Mouse (Mus musculus): ENCODE results near the gene Poldip3.
"Not testable (repeated sequence)": the region's sequence is repeated elsewhere in the genome, so short reads cannot be mapped to it uniquely, and the experiment has no call there.

Gene Poldip3

GRCm38 (mm10) chr15:83129530-83130231, 19.5 kb downstream of the Poldip3 start:
- DNase-seq (ENCODE audit: low read depth, low spot score) = no peak

- DNase-seq (ENCODE audit: low read depth, low spot score) = not testable (repeated sequence)
Measured at GRCm38 (mm10) chr15:83127037-83127436, 22.1 kb downstream of the Poldip3 start.

- no peak for DNase-seq (ENCODE audit: low read depth, low spot score)
Measured at GRCm38 (mm10) chr15:83126582-83126981, 22.6 kb downstream of the Poldip3 start.

- DNase-seq (ENCODE audit: low read depth, low spot score) = no peak
Measured at GRCm38 (mm10) chr15:83124625-83125024, 24.6 kb downstream of the Poldip3 start.

GRCm38 (mm10) chr15:83122566-83123145, 26.5 kb downstream of the Poldip3 start, which contains the start of gene Rrp7a:
Gene Rrp7a, minus strand, starts transcription at chr15:83122801.
- peak; percentile 81 for DNase-seq (ENCODE audit: low read depth, low spot score)

GRCm38 (mm10) chr15:83121709-83122565, 27.2 kb downstream of the Poldip3 start:
- DNase-seq (ENCODE audit: low read depth, low spot score) = peak; percentile 24

GRCm38 (mm10) chr15:83118360-83118759, 30.8 kb downstream of the Poldip3 start:
- DNase-seq (ENCODE audit: low read depth, low spot score) = no peak

GRCm38 (mm10) chr15:83115071-83115470, 34.1 kb downstream of the Poldip3 start:
- no peak for DNase-seq (ENCODE audit: low read depth, low spot score)

- DNase-seq (ENCODE audit: low read depth, low spot score) = no peak
Measured at GRCm38 (mm10) chr15:83114106-83114505, 35.1 kb downstream of the Poldip3 start.

- DNase-seq (ENCODE audit: low read depth, low spot score) = no peak
Measured at GRCm38 (mm10) chr15:83112898-83113297, 36.3 kb downstream of the Poldip3 start.

- DNase-seq (ENCODE audit: low read depth, low spot score) = no peak
Measured at GRCm38 (mm10) chr15:83111874-83112273, 37.3 kb downstream of the Poldip3 start.

- no peak for DNase-seq (ENCODE audit: low read depth, low spot score)
Measured at GRCm38 (mm10) chr15:83111290-83111689, 37.9 kb downstream of the Poldip3 start.

GRCm38 (mm10) chr15:83107814-83108213, 41.4 kb downstream of the Poldip3 start:
- no peak for DNase-seq (ENCODE audit: low read depth, low spot score)

- no peak for DNase-seq (ENCODE audit: low read depth, low spot score)
Measured at GRCm38 (mm10) chr15:83106426-83106825, 42.8 kb downstream of the Poldip3 start.

GRCm38 (mm10) chr15:83103111-83103510, 46.1 kb downstream of the Poldip3 start:
- DNase-seq (ENCODE audit: low read depth, low spot score) = no peak

- no peak for DNase-seq (ENCODE audit: low read depth, low spot score)
Measured at GRCm38 (mm10) chr15:83100332-83100662, 48.9 kb downstream of the Poldip3 start.

GRCm38 (mm10) chr15:83099533-83100331, 49.5 kb downstream of the Poldip3 start:
- DNase-seq (ENCODE audit: low read depth, low spot score) = peak; percentile 82

GRCm38 (mm10) chr15:83095950-83096349, 53.2 kb downstream of the Poldip3 start:
- DNase-seq (ENCODE audit: low read depth, low spot score) = no peak

- DNase-seq (ENCODE audit: low read depth, low spot score) = no peak
Measured at GRCm38 (mm10) chr15:83093687-83094086, 55.5 kb downstream of the Poldip3 start.

- no peak for DNase-seq (ENCODE audit: low read depth, low spot score)
Measured at GRCm38 (mm10) chr15:83090874-83091273, 58.3 kb downstream of the Poldip3 start.

- no peak for DNase-seq (ENCODE audit: low read depth, low spot score)
Measured at GRCm38 (mm10) chr15:83089429-83089605, 59.9 kb downstream of the Poldip3 start, which contains the start of gene Serhl. Gene Serhl, plus strand, starts transcription at chr15:83089506.
